Mouse (Mus musculus) T-helper 17 cell (primary cell): ENCODE measurements at regions not wholly inside any gene's neighbourhood (a gene's known extent, or its start where the extent isn't known, plus 50 kb on each side); places are given as distances from the start of the nearest gene placed in this dataset.
"Not testable (repeated sequence)": the region's sequence is repeated elsewhere in the genome, so short reads cannot be mapped to it uniquely, and the experiment has no call there.

ENCODE experiments used
- in situ Hi-C, 2 experiments: fragments of 300-600 bp; cut with MboI, MseI; formaldehyde crosslinking; loops; 1 replicate in 1 of 2; 2 replicates in 1 of 2; pipeline ENCODE4 v1.15.1; 2025; ENCODE audit warnings: high pct_unique_total_duplicates in 2 of 2

GRCm38 (mm10) chr13:7967886-7968285 lies 234.8 kb upstream of the Adarb2 start:
- in situ Hi-C loops, result no loop called here

- in situ Hi-C loops, result no loop called here
These were observed 208.5 kb upstream of the Adarb2 start for GRCm38 (mm10) chr13:7994198-7994597.

- in situ Hi-C loops, result not testable (repeated sequence)
These were observed 172.6 kb upstream of the Adarb2 start for GRCm38 (mm10) chr13:8030096-8030495.

- in situ Hi-C loops, result no loop called here
These were observed 151.7 kb upstream of the Adarb2 start for GRCm38 (mm10) chr13:8050930-8051495.

- in situ Hi-C loops, result no loop called here
These were observed 146.4 kb upstream of the Adarb2 start for GRCm38 (mm10) chr13:8056122-8056818.

GRCm38 (mm10) chr13:8087154-8087553 lies 115.5 kb upstream of the Adarb2 start:
- in situ Hi-C loops, result no loop called here

GRCm38 (mm10) chr13:8089519-8089918 lies 113.1 kb upstream of the Adarb2 start:
- in situ Hi-C loops, result no loop called here

- in situ Hi-C loops, result no loop called here
These were observed 94.0 kb upstream of the Adarb2 start for GRCm38 (mm10) chr13:8108701-8109100.

- in situ Hi-C loops, result no loop called here
These were observed 89.7 kb upstream of the Adarb2 start for GRCm38 (mm10) chr13:8112953-8113352.

- in situ Hi-C loops, result no loop called here
These were observed 83.7 kb upstream of the Adarb2 start for GRCm38 (mm10) chr13:8119013-8119412.

GRCm38 (mm10) chr13:8119986-8120385 lies 82.7 kb upstream of the Adarb2 start:
- in situ Hi-C loops, result no loop called here

- in situ Hi-C loops, result loop anchor here in 1 of 2 experiments (5.0 kb wide), 1 partner anchor 503 kb away; no protein-coding TSS in a partner anchor
These were observed 67.9 kb upstream of the Adarb2 start for GRCm38 (mm10) chr13:8134764-8135163.

- in situ Hi-C loops, result loop anchor here in 1 of 2 experiments (5.0 kb wide), 1 partner anchor 498 kb away; no protein-coding TSS in a partner anchor
These were observed 63.3 kb upstream of the Adarb2 start for GRCm38 (mm10) chr13:8139396-8139795.

GRCm38 (mm10) chr13:8152168-8152567 lies 50.5 kb upstream of the Adarb2 start:
- in situ Hi-C loops, result no loop called here
